Mouse (Mus musculus) 3T3-L1 (cell line): Measurements from ENCODE around the gene Nfrkb.

Experiments used
- DNase-seq: peaks from one replicate; pipeline ENCODE4 v3.0.0-alpha.2; 2015; ENCODE audit warnings: low read depth, low spot score

Gene Nfrkb

GRCm38 (mm10) chr9:31385947-31386354 is at the start of gene Nfrkb:
TSS of gene Nfrkb (plus strand) at chr9:31386192.
- peak; percentile 87 for DNase-seq

- DNase-seq, result no peak
Observed at GRCm38 (mm10) chr9:31344289-31344831, 41.6 kb upstream of the Nfrkb start.

- no peak for DNase-seq
Observed at GRCm38 (mm10) chr9:31346575-31347080, 39.4 kb upstream of the Nfrkb start.

- no peak for DNase-seq
Observed at GRCm38 (mm10) chr9:31348458-31348857, 37.5 kb upstream of the Nfrkb start.

- peak; percentile 83 for DNase-seq
Observed at GRCm38 (mm10) chr9:31348915-31349314, 37.1 kb upstream of the Nfrkb start.

GRCm38 (mm10) chr9:31352716-31353115 is 33.3 kb upstream of the Nfrkb start:
- no peak for DNase-seq

GRCm38 (mm10) chr9:31353518-31353917 is 32.5 kb upstream of the Nfrkb start:
- DNase-seq, result no peak

GRCm38 (mm10) chr9:31354051-31354450 is 31.9 kb upstream of the Nfrkb start:
- no peak for DNase-seq

GRCm38 (mm10) chr9:31363698-31364609 is 22.0 kb upstream of the Nfrkb start:
- DNase-seq, result no peak

- no peak for DNase-seq
Observed at GRCm38 (mm10) chr9:31365086-31365485, 20.9 kb upstream of the Nfrkb start.

GRCm38 (mm10) chr9:31371740-31372139 is 14.3 kb upstream of the Nfrkb start:
- no peak for DNase-seq

GRCm38 (mm10) chr9:31376661-31377060 is 9.3 kb upstream of the Nfrkb start:
- DNase-seq, result no peak

- peak; percentile 3 for DNase-seq
Observed at GRCm38 (mm10) chr9:31384786-31385499, 1.0 kb upstream of the Nfrkb start.

GRCm38 (mm10) chr9:31385500-31385869 is 507 bp upstream of the Nfrkb start:
- no peak for DNase-seq

GRCm38 (mm10) chr9:31386368-31387180 is 582 bp downstream of the Nfrkb start:
- DNase-seq, result peak; percentile 13

- no peak for DNase-seq
Observed at GRCm38 (mm10) chr9:31387206-31387605, 1.2 kb downstream of the Nfrkb start.

- DNase-seq, result peak; percentile 77
Observed at GRCm38 (mm10) chr9:31400441-31400840, 14.4 kb downstream of the Nfrkb start.

- DNase-seq, result peak; percentile 11
Observed at GRCm38 (mm10) chr9:31404311-31404710, 18.3 kb downstream of the Nfrkb start.

GRCm38 (mm10) chr9:31405217-31405616 is 19.2 kb downstream of the Nfrkb start:
- peak; percentile 37 for DNase-seq

- peak; percentile 44 for DNase-seq
Observed at GRCm38 (mm10) chr9:31412165-31412564, 26.2 kb downstream of the Nfrkb start.

- no peak for DNase-seq
Observed at GRCm38 (mm10) chr9:31418821-31419220, 32.8 kb downstream of the Nfrkb start.
